Mouse (Mus musculus) left cerebral cortex, postnatal 10 days (tissue): ENCODE results near the gene Mss51. TPM values are rescaled to one million over a fixed set of nuclear protein-coding genes. Genes with fewer than 3 reads are reported as not detected.

Experiments used
- DNase-seq, 2 experiments: peaks; one replicate each; pipeline ENCODE4 v3.0.0; 2021 to 2022; ENCODE audit warnings: low spot score in 2 of 2, mixed read lengths in 1 of 2; ENCODE audit errors: extremely low spot score in 1 of 2
- intact Hi-C: fragments of 180-260 bp; cut with DNase I; formaldehyde crosslinking; loops from one replicate; pipeline ENCODE4 v1.15.1; 2025
- total RNA-seq, 2 experiments: library from RNA; stranded (reverse); gene quantifications; 2 replicates each; pipeline ENCODE4 v1.2.3; 2021

The Mss51 gene
- total RNA-seq, 2 experiments from 2014 or later = 0.97 to 1.1 TPM

GRCm38 (mm10) chr14:20460216-20460615, 36.5 kb downstream of the Mss51 start:
- intact Hi-C loops = no loop called here
- DNase-seq = no peak

DNA sequence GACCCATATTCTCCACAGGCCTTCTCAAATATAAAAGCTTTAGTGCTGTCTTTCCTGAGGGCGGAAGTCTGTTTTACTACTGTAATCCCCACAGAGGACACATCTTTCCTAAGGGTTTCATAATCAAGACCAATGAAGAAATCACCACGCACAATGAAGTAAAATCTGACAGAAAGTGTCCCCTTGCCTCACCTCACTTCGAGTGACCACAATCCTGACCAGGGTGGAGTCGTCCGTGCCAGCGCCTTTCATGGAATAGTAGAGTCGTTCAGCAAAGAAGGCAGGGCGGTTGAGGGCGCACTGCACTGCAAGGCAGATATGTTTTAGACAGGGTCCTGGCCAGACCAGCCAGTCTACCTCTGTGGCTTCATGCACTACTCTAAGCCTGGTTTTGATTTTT, 38.3 kb downstream of the Mss51 start:
- intact Hi-C loops = no loop called here
- no peak for DNase-seq

- DNase-seq = no peak
- intact Hi-C loops = no loop called here
Observed at GRCm38 (mm10) chr14:20452929-20453328, 43.8 kb downstream of the Mss51 start.

DNA sequence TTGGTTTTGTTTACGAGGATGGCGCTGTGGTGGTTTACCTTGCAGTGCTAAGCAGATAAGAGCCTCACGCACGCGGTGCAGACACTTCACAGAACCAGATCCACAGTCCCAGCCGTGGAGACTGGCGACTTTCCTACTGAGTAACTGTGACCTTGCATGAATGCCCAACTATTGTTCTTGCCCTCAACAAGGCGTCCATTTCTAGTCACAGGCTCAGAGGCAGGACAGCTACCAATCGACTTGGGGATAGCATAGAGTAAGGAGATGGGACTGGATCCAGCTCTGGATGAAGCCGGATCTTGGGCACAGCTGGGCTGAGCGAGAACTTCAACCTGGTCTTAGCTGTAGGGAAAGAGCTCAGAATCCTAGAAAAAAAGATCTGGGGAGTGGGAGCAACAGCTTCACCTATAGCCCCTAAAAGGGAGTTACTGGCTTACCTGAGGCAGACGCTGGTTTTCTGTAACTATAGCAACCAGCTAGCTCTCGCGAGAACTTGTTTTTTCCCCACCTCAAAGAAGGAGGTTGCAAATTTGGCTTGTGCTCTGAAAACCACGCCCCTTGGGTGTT, 44.9 kb downstream of the Mss51 start, which contains the start of gene Cfap70:
Cfap70 (minus strand) TSS at position 462 of the 567 bp plus-strand sequence.
- intact Hi-C loops = no loop called here
- DNase-seq = peak; percentile 56 to 73

DNA sequence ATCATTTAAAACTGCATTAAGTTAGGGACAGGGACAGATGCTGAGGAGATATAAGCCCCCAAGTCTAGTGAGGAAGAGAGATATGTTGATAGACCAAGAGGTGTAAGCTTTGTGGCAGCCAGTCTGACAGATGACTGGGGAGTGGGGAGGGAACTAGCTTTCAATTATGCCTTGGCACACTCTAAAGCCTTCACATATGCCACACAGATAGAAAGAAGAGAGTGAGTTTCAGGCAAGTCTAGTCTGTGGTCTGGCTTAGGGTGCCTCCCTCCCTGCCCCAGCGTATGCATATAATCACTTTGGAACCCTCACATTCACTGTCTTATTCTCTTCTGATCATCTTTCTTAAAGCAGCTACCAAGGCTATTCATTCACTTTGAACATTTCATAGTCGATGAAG, 45.4 kb downstream of the Mss51 start:
- DNase-seq = no peak
- intact Hi-C loops = no loop called here

DNA sequence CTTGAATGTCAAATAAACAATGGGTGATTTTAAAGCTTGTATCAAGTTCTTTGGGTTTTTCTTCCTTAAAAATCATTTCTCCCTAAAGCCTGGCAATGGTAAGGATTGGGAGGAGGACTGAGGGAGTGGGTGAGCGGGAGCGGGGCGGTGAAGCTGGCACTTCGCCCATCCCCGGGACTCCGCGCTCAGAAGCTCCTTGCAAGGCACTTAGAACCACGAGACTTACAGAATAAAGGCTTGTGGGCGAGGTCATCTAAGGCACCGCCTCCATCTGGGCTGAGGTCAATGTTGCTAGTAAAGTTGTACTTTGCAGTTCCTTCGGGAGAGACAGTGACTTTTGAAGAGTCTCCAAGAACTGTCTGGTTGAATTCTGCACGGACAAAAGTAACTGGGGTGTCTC, 49.5 kb downstream of the Mss51 start:
- DNase-seq = peak in 1 of 2 experiments; percentile 50
- intact Hi-C loops = loop anchor here (5.0 kb wide), 1 partner anchor 45 kb away; no protein-coding TSS in a partner anchor

DNA sequence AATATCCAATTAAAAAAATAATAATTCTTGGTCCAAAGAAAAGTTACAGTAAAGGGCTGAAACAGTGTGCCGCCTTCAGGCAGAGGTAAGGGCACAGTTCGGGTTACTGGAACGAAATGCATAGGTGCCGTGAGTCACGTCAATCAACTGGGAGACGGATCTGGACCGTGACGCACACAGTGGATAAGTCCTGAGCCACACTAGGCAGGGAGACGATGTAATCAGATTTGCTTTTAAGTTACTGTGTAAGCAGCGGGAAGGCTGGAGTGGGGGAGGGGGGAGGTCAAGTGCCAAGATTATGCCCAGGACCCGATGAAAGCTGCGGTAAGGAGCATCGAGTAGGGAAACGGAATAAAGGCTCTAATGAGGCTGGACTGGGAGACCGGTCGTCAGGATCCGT, 54.4 kb downstream of the Mss51 start:
- intact Hi-C loops = no loop called here
- no peak for DNase-seq

GRCm38 (mm10) chr14:20436976-20437375, 59.7 kb downstream of the Mss51 start:
- intact Hi-C loops = no loop called here
- DNase-seq = no peak

Other genes starting within 250 kb of the Mss51 start
- gene Kcnk16, start 227.7 kb downstream of the Mss51 start, total RNA-seq = not detected
- gene Nudt13, start 202.2 kb downstream of the Mss51 start, total RNA-seq = 10 to 100 TPM; 19.6 to 21.1 TPM
- 10 to 100 TPM; 29.6 to 33.0 TPM for gene Ecd, start 148.8 kb downstream of the Mss51 start, total RNA-seq
- gene Fam149b, start 148.7 kb downstream of the Mss51 start, total RNA-seq = 10 to 100 TPM; 41.8 to 48.7 TPM
- gene Dnajc9, start 108.0 kb downstream of the Mss51 start, total RNA-seq = 10 to 100 TPM; 23.3 to 25.8 TPM
- gene Mrps16, start 103.3 kb downstream of the Mss51 start, total RNA-seq = 10 to 100 TPM; 39.2 to 39.4 TPM
- gene Cfap70, start 44.7 kb downstream of the Mss51 start, total RNA-seq = 1 to 10 TPM; 2.5 to 3.0 TPM
- gene Anxa7, start 16.8 kb downstream of the Mss51 start, total RNA-seq = 10 to 100 TPM; 50.6 to 52.6 TPM
- gene Ppp3cb, start 49.7 kb upstream of the Mss51 start, total RNA-seq = 100 to 1,000 TPM; 434 TPM
- 10 to 100 TPM; 21.2 to 29.3 TPM for gene Usp54, start 144.2 kb upstream of the Mss51 start, total RNA-seq
- gene Myoz1, start 159.6 kb upstream of the Mss51 start, total RNA-seq = not detected
- gene Synpo2l, start 171.5 kb upstream of the Mss51 start, total RNA-seq = under 1 TPM; 0.36 to 0.73 TPM
- 100 to 1,000 TPM; 102 to 109 TPM for gene Sec24c, start 177.4 kb upstream of the Mss51 start, total RNA-seq
- gene Fut11, start 198.1 kb upstream of the Mss51 start, total RNA-seq = 10 to 100 TPM; 19.6 to 20.3 TPM
- 10 to 100 TPM; 61.3 to 67.0 TPM for gene Chchd1, start 206.1 kb upstream of the Mss51 start, total RNA-seq
- 100 to 1,000 TPM; 134 to 138 TPM for gene Zswim8, start 210.7 kb upstream of the Mss51 start, total RNA-seq
- 10 to 100 TPM; 17.3 to 21.8 TPM for gene Ndst2, start 237.7 kb upstream of the Mss51 start, total RNA-seq